Mouse (Mus musculus) embryonic fibroblast, embryonic 13.5 days (primary cell): ENCODE data around the gene Gpr55. TPM values are rescaled to one million over a fixed set of nuclear protein-coding genes. Genes with fewer than 3 reads are reported as not detected.

ENCODE experiments used
- H3K27ac ChIP-seq: 2 replicates; pipeline ENCODE4 v1.5.1; 2012; ENCODE audit warnings: low read length, control low read depth, inconsistent platforms; ENCODE audit not compliant: insufficient read depth
- H3K4me1 ChIP-seq: 2 replicates; pipeline ENCODE4 v1.6.1; 2011; ENCODE audit warnings: low read length; ENCODE audit not compliant: control insufficient read depth, insufficient read depth
- H3K4me3 ChIP-seq: 2 replicates; pipeline ENCODE4 v1.5.1; 2011; ENCODE audit warnings: mild to moderate bottlenecking, control low read depth, low read length; ENCODE audit not compliant: insufficient read depth
- CTCF ChIP-seq: IDR thresholded peaks from 2 replicates; pipeline ENCODE4 v1.5.1; 2011; ENCODE audit warnings: mild to moderate bottlenecking, control low read depth, low read length, moderate library complexity, borderline replicate concordance; ENCODE audit not compliant: insufficient read depth
- POLR2A ChIP-seq: IDR thresholded peaks from 2 replicates; pipeline ENCODE4 v1.6.1; 2011; ENCODE audit warnings: low read depth, mild to moderate bottlenecking, control low read depth, low read length, moderate library complexity
- polyA plus RNA-seq: library from polyadenylated mRNA; stranded (reverse); fragments of >200 nt; gene quantifications from 2 replicates; pipeline ENCODE4 v1.2.4, GENCODE M21; 2011; ENCODE audit warnings: low read depth; ENCODE audit not compliant: missing spikeins, insufficient read length

The Gpr55 gene
- polyA plus RNA-seq, 1 experiment, result not detected

- Histone ChIP-seq H3K4me3 (no peak overlapping the region), H3K27ac (no peak overlapping the region), H3K4me1 (no peaks in the 10 kb centered on the region)
- TF ChIP-seq POLR2A, result no peak
- no peak for TF ChIP-seq CTCF
Measured at GRCm38 (mm10) chr1:85959889-85960276, 924 bp downstream of the Gpr55 start.

GRCm38 (mm10) chr1:85959129-85959888 is 1.5 kb downstream of the Gpr55 start:
- no peak for TF ChIP-seq POLR2A
- TF ChIP-seq CTCF, result no peak
- no peaks in the 10 kb centered on the region for H3K4me1 ChIP-seq
- H3K27ac ChIP-seq, result no peak overlapping the region
- H3K4me3 ChIP-seq, result no peak overlapping the region

DNA sequence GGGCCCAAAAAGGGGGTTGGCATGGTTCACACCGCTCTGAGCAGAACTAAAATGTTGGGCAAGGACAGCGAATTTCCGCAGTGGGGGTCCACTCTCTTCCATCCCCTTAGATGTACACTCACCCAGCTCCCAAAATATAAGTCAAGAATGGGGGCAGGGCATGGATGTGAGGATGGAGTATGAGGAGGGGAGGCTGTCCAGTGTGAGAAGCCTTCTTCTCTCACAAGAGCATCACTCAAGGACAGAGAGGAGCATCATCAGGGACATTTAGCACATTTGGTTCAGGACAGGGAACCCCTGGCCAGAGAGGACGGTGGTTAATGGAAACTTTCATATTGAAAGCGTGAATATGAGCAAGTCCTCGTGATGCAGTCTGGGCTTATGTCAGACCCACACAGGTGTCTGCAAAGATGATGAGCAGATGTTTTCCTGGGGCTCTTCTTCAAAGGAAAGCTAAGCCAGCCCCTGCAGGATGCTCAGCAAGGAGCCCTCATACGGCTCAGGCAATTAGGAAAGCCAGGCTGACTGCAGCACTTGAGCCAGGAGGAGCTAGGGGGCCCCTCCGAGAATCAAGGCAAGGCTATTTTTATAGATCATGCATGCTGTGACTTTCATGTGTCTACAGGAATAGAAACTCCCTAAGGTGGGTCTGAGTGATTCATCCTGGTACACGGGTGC is 2.7 kb downstream of the Gpr55 start:
- Histone ChIP-seq H3K27ac (no peak overlapping the region), H3K4me1 (no peaks in the 10 kb centered on the region), H3K4me3 (no peak overlapping the region)
- TF ChIP-seq POLR2A (no peak), CTCF (no peak)

- no peaks in the 10 kb centered on the region for H3K4me1 ChIP-seq
- H3K27ac ChIP-seq, result no peak overlapping the region
- no peak for TF ChIP-seq POLR2A
- TF ChIP-seq CTCF, result no peak
- no peak overlapping the region for H3K4me3 ChIP-seq
Measured at GRCm38 (mm10) chr1:85957290-85957689, 3.5 kb downstream of the Gpr55 start.

GRCm38 (mm10) chr1:85955150-85955549 is 5.7 kb downstream of the Gpr55 start:
- TF ChIP-seq POLR2A, result no peak
- no peaks in the 10 kb centered on the region for H3K4me1 ChIP-seq
- H3K27ac ChIP-seq, result no peak overlapping the region
- H3K4me3 ChIP-seq, result no peak overlapping the region

GRCm38 (mm10) chr1:85949085-85949684 is 11.6 kb downstream of the Gpr55 start:
- Histone ChIP-seq H3K27ac (no peak overlapping the region), H3K4me1 (no peaks in the 10 kb centered on the region), H3K4me3 (no peak overlapping the region)
- TF ChIP-seq CTCF (no peak), POLR2A (no peak)

DNA sequence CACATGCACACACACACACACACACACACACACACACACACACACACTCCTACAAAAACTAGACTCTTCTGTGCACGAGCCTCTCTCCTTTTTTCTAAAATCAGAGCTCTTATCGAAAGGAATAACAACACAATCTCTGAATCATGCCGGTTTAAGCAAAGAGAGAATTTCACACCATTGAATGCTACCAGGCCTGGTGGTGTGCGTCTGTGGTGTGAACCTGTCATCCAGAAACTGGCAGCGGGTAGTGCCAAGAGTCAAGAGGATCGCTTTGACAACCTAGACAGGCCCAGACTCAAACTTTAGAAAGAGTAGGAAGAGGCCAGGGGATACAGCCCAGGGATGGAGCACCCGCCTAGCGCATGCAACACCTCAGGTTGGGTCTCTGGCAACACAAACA is 18.5 kb downstream of the Gpr55 start:
- TF ChIP-seq CTCF (no peak), POLR2A (no peak)
- H3K4me1 ChIP-seq, result no peaks in the 10 kb centered on the region
- no peak overlapping the region for H3K27ac ChIP-seq

GRCm38 (mm10) chr1:85937323-85937722 is 23.5 kb downstream of the Gpr55 start:
- TF ChIP-seq POLR2A, result no peak
- TF ChIP-seq CTCF, result no peak
- Histone ChIP-seq H3K27ac (no peak overlapping the region), H3K4me3 (no peak overlapping the region), H3K4me1 (peaks cover 3% of the 10 kb centered on the region; the same call in 1 of the 2 replicates)

More for the DNA sequence above, 18.5 kb downstream of the Gpr55 start:
- no peak overlapping the region for H3K4me3 ChIP-seq

DNA sequence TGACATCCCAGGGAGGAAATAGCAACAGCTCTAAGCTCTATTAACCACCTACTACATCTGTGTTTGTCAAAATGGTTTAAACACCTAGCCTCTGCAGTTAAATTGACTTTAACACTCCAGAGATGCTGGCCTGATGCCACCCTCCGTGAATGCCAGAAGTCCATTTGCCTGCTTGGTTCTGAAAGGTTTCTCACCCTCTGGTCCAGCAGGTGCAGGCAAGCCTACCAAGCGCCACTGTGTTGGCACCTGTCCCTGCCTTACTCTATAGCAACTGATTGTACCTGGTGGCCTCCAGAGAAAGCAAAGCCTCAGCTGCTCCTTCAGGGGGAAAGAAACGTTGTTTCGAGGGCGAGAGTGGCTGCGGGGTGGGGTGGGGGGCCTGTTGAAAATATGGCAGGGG is 24.5 kb downstream of the Gpr55 start:
- Histone ChIP-seq H3K27ac (no peak overlapping the region), H3K4me1 (peaks cover 3% of the 10 kb centered on the region; the same call in 1 of the 2 replicates), H3K4me3 (no peak overlapping the region)
- TF ChIP-seq CTCF, result no peak
- TF ChIP-seq POLR2A, result no peak

DNA sequence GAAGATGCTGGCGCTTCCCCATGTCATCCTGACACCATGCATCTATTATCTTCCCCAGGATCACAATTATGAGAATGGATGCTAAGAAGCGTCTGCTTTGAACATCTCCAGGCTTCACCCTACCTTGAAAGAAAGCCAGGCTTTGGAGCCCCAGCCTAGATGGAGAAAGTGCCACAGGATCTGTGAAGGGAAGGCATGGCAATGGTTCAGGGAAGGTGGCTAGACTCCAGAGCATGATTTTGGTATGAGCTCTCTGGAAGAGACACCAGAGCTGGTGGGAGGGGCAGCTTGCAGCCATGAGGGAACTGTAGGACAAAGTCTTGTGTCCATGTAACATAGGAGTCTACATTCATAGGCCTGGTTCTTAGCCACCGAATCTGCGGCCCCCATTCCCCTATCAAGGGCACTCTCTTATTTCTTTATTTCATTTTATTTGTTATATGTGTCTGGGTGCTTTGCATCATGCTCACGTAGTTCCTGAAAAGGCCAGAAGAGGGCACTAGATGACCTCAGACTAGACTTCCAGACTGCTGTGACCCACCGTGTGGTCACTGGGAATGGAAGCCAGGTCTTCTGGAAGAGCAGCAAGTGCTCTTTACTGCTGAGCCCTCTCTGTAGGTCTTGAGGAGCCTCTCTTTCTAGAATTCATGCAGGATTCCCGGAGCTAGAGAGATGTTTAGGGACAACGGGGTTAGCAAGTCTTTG is 25.5 kb downstream of the Gpr55 start:
- peak; percentile 42; the same call in 1 of the 2 replicates for TF ChIP-seq CTCF
- no peak for TF ChIP-seq POLR2A
- Histone ChIP-seq H3K4me1 (peaks cover 3% of the 10 kb centered on the region; the same call in 1 of the 2 replicates), H3K27ac (no peak overlapping the region), H3K4me3 (no peak overlapping the region)

DNA sequence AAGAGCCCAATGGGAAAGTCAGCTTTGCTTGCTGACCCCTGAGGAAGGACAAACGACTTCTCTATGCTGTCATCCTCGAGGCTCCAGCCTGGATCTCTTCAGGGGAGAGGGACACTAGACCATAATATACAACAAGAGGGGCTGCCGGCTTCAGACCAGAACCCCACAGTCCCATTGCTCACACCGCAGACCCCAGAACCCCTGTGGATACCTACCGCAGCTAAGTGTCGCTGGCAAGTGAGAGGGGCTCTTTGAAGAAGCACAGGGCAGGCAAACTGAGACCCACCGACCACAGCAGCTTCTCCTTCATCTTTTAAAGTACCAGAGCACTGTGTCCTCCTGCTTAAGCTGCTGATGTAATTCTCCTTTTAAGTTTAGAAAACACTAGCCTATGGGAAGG is 26.2 kb downstream of the Gpr55 start:
- Histone ChIP-seq H3K4me3 (no peak overlapping the region), H3K4me1 (peaks cover 3% of the 10 kb centered on the region; the same call in 1 of the 2 replicates), H3K27ac (no peak overlapping the region)
- TF ChIP-seq POLR2A (no peak), CTCF (no peak)
